Mouse (Mus musculus): ENCODE measurements at regions not wholly inside any gene's neighbourhood (a gene's known extent, or its start where the extent isn't known, plus 50 kb on each side); places are given as distances from the start of the nearest gene placed in this dataset.

GRCm38 (mm10) chr3:117441887-117442286, 81.2 kb upstream of the Plppr4 start:
- TF ChIP-seq E2F4 (IDR thresholded peaks at IDR 0.05; ENCODE audit: insufficient read depth) (no peak), MYOG (IDR thresholded peaks at IDR 0.05; ENCODE audit: control insufficient read depth in 1 of 3, insufficient read depth in 1 of 3, insufficient read length in 2 of 3, low read depth in 2 of 3) (no peak), POLR2AphosphoS2 (IDR thresholded peaks at IDR 0.05; ENCODE audit: insufficient read length, low read depth) (no peak), TCF12 (IDR thresholded peaks at IDR 0.05; ENCODE audit: insufficient read depth, poor library complexity, severe bottlenecking) (no peak), MAX (IDR thresholded peaks at IDR 0.05; ENCODE audit: low read depth) (no peak), POLR2A (IDR thresholded peaks at IDR 0.05; ENCODE audit: insufficient read length, low read depth) (no peak), USF1 (IDR thresholded peaks at IDR 0.05; ENCODE audit: low read depth) (no peak)

All from myocyte (in vitro differentiated cells).